Mouse (Mus musculus): ENCODE measurements at regions not wholly inside any gene's neighbourhood (a gene's known extent, or its start where the extent isn't known, plus 50 kb on each side); places are given as distances from the start of the nearest gene placed in this dataset.

GRCm38 (mm10) chr6:95936504-95936903 is 176.4 kb upstream of the Fam19a1 start:
- Histone ChIP-seq H3K27ac (no peak overlapping the region), H3K4me1 (no peaks in the 10 kb centered on the region), H3K9me3 (no peaks in the 10 kb centered on the region), H3K36me3 (no peaks in the 10 kb centered on the region), H3K9ac (no peak overlapping the region), H3K27me3 (no peaks in the 10 kb centered on the region), H3K4me3 (no peak overlapping the region), H3K4me2 (no peak overlapping the region)
- 66% methylated on average over 2 of the region's 2 CpGs for WGBS
- no peak for ATAC-seq (ENCODE audit: insufficient number of reproducible peaks, insufficient read depth, low FRiP score, low TSS enrichment, low read depth)

- no peak overlapping the region for H3K27ac ChIP-seq
- H3K9ac ChIP-seq: no peak overlapping the region
- no peak for ATAC-seq (ENCODE audit: insufficient number of reproducible peaks, insufficient read depth, low FRiP score, low TSS enrichment, low read depth)
- H3K4me1 ChIP-seq: no peaks in the 10 kb centered on the region
- H3K27me3 ChIP-seq: no peaks in the 10 kb centered on the region
- 79% methylated on average over 4 of the region's 4 CpGs for WGBS
- H3K9me3 ChIP-seq: no peaks in the 10 kb centered on the region
- no peak overlapping the region for H3K4me3 ChIP-seq
- no peaks in the 10 kb centered on the region for H3K36me3 ChIP-seq
- H3K4me2 ChIP-seq: no peak overlapping the region
Observed at GRCm38 (mm10) chr6:95939052-95939451, 173.9 kb upstream of the Fam19a1 start.

- no peak overlapping the region for H3K27ac ChIP-seq
- H3K4me3 ChIP-seq: no peak overlapping the region
- no peak for ATAC-seq (ENCODE audit: insufficient number of reproducible peaks, insufficient read depth, low FRiP score, low TSS enrichment, low read depth)
- H3K27me3 ChIP-seq: no peaks in the 10 kb centered on the region
- H3K36me3 ChIP-seq: no peaks in the 10 kb centered on the region
- H3K4me1 ChIP-seq: no peaks in the 10 kb centered on the region
- no peaks in the 10 kb centered on the region for H3K9me3 ChIP-seq
- H3K9ac ChIP-seq: no peak overlapping the region
- 87% methylated on average over 1 of the region's 1 CpGs for WGBS
- H3K4me2 ChIP-seq: no peak overlapping the region
Observed at GRCm38 (mm10) chr6:95960745-95961144, 152.2 kb upstream of the Fam19a1 start.

- Histone ChIP-seq H3K27me3 (no peaks in the 10 kb centered on the region), H3K4me3 (no peak overlapping the region), H3K9ac (no peak overlapping the region), H3K4me2 (no peak overlapping the region), H3K9me3 (no peaks in the 10 kb centered on the region), H3K36me3 (no peaks in the 10 kb centered on the region), H3K27ac (no peak overlapping the region), H3K4me1 (no peaks in the 10 kb centered on the region)
- ATAC-seq (ENCODE audit: insufficient number of reproducible peaks, insufficient read depth, low FRiP score, low TSS enrichment, low read depth): no peak
- 82% methylated on average over 2 of the region's 2 CpGs for WGBS
Observed at GRCm38 (mm10) chr6:95966231-95966630, 146.7 kb upstream of the Fam19a1 start.

GRCm38 (mm10) chr6:95975994-95976393 is 137.0 kb upstream of the Fam19a1 start:
- H3K27ac ChIP-seq: no peak overlapping the region
- H3K27me3 ChIP-seq: no peaks in the 10 kb centered on the region
- no peaks in the 10 kb centered on the region for H3K36me3 ChIP-seq
- no peak overlapping the region for H3K4me3 ChIP-seq
- no peak for ATAC-seq (ENCODE audit: insufficient number of reproducible peaks, insufficient read depth, low FRiP score, low TSS enrichment, low read depth)
- WGBS: 86% methylated on average over 2 of the region's 2 CpGs
- H3K4me1 ChIP-seq: no peaks in the 10 kb centered on the region
- no peak overlapping the region for H3K9ac ChIP-seq
- no peaks in the 10 kb centered on the region for H3K9me3 ChIP-seq
- no peak overlapping the region for H3K4me2 ChIP-seq

- H3K9me3 ChIP-seq: no peaks in the 10 kb centered on the region
- no peak overlapping the region for H3K4me3 ChIP-seq
- H3K27me3 ChIP-seq: no peaks in the 10 kb centered on the region
- WGBS: 83% methylated on average over 2 of the region's 2 CpGs
- no peak overlapping the region for H3K4me2 ChIP-seq
- H3K27ac ChIP-seq: no peak overlapping the region
- no peaks in the 10 kb centered on the region for H3K4me1 ChIP-seq
- no peaks in the 10 kb centered on the region for H3K36me3 ChIP-seq
- H3K9ac ChIP-seq: no peak overlapping the region
- ATAC-seq (ENCODE audit: insufficient number of reproducible peaks, insufficient read depth, low FRiP score, low TSS enrichment, low read depth): no peak
Observed at GRCm38 (mm10) chr6:95997037-95997436, 115.9 kb upstream of the Fam19a1 start.

GRCm38 (mm10) chr6:95997741-95998140 is 115.2 kb upstream of the Fam19a1 start:
- no peak overlapping the region for H3K9ac ChIP-seq
- no peaks in the 10 kb centered on the region for H3K4me1 ChIP-seq
- H3K27me3 ChIP-seq: no peaks in the 10 kb centered on the region
- no peak overlapping the region for H3K4me3 ChIP-seq
- ATAC-seq (ENCODE audit: insufficient number of reproducible peaks, insufficient read depth, low FRiP score, low TSS enrichment, low read depth): no peak
- no peak overlapping the region for H3K4me2 ChIP-seq
- no peaks in the 10 kb centered on the region for H3K36me3 ChIP-seq
- 69% methylated on average over 3 of the region's 3 CpGs for whole genome bisulfite sequencing
- no peak overlapping the region for H3K27ac ChIP-seq
- H3K9me3 ChIP-seq: no peaks in the 10 kb centered on the region

- no peaks in the 10 kb centered on the region for H3K4me1 ChIP-seq
- H3K9me3 ChIP-seq: no peaks in the 10 kb centered on the region
- H3K4me3 ChIP-seq: no peak overlapping the region
- no peaks in the 10 kb centered on the region for H3K27me3 ChIP-seq
- H3K36me3 ChIP-seq: no peaks in the 10 kb centered on the region
- WGBS: 84% methylated on average over 5 of the region's 5 CpGs
- no peak overlapping the region for H3K9ac ChIP-seq
- no peak overlapping the region for H3K4me2 ChIP-seq
- H3K27ac ChIP-seq: no peak overlapping the region
- no peak for ATAC-seq (ENCODE audit: insufficient number of reproducible peaks, insufficient read depth, low FRiP score, low TSS enrichment, low read depth)
Observed at GRCm38 (mm10) chr6:95999441-95999840, 113.5 kb upstream of the Fam19a1 start.

GRCm38 (mm10) chr6:96000011-96000476 is 112.9 kb upstream of the Fam19a1 start:
- no peaks in the 10 kb centered on the region for H3K27me3 ChIP-seq
- no peaks in the 10 kb centered on the region for H3K4me1 ChIP-seq
- ATAC-seq (ENCODE audit: insufficient number of reproducible peaks, insufficient read depth, low FRiP score, low TSS enrichment, low read depth): no peak
- H3K9me3 ChIP-seq: no peaks in the 10 kb centered on the region
- H3K27ac ChIP-seq: no peak overlapping the region
- H3K4me2 ChIP-seq: no peak overlapping the region
- H3K4me3 ChIP-seq: no peak overlapping the region
- WGBS: 81% methylated on average over 10 of the region's 10 CpGs
- H3K36me3 ChIP-seq: no peaks in the 10 kb centered on the region
- no peak overlapping the region for H3K9ac ChIP-seq

- Histone ChIP-seq H3K36me3 (no peaks in the 10 kb centered on the region), H3K9me3 (no peaks in the 10 kb centered on the region), H3K9ac (no peak overlapping the region), H3K4me3 (no peak overlapping the region), H3K27ac (no peak overlapping the region), H3K4me2 (no peak overlapping the region), H3K4me1 (no peaks in the 10 kb centered on the region), H3K27me3 (no peaks in the 10 kb centered on the region)
- 84% methylated on average over 5 of the region's 5 CpGs for WGBS
- no peak for ATAC-seq (ENCODE audit: insufficient number of reproducible peaks, insufficient read depth, low FRiP score, low TSS enrichment, low read depth)
Observed at GRCm38 (mm10) chr6:96011299-96011698, 101.7 kb upstream of the Fam19a1 start.

GRCm38 (mm10) chr6:96028022-96028704 is 84.8 kb upstream of the Fam19a1 start:
- ATAC-seq (ENCODE audit: insufficient number of reproducible peaks, insufficient read depth, low FRiP score, low TSS enrichment, low read depth): no peak
- Histone ChIP-seq H3K4me3 (no peak overlapping the region), H3K9ac (no peak overlapping the region), H3K27me3 (no peaks in the 10 kb centered on the region), H3K36me3 (no peaks in the 10 kb centered on the region), H3K27ac (no peak overlapping the region), H3K4me2 (no peak overlapping the region), H3K4me1 (no peaks in the 10 kb centered on the region), H3K9me3 (no peaks in the 10 kb centered on the region)
- WGBS: 67% methylated on average over 7 of the region's 7 CpGs

GRCm38 (mm10) chr6:96043711-96044110 is 69.2 kb upstream of the Fam19a1 start:
- H3K4me2 ChIP-seq: no peak overlapping the region
- H3K4me3 ChIP-seq: no peak overlapping the region
- no peaks in the 10 kb centered on the region for H3K27me3 ChIP-seq

More at GRCm38 (mm10) chr6:96043711-96044110, 69.2 kb upstream of the Fam19a1 start:
- Histone ChIP-seq H3K4me1 (no peaks in the 10 kb centered on the region), H3K36me3 (no peaks in the 10 kb centered on the region), H3K9ac (no peak overlapping the region), H3K9me3 (no peaks in the 10 kb centered on the region), H3K27ac (no peak overlapping the region)
- 77% methylated on average over 4 of the region's 4 CpGs for WGBS
- ATAC-seq (ENCODE audit: insufficient number of reproducible peaks, insufficient read depth, low FRiP score, low TSS enrichment, low read depth): no peak
